Mouse (Mus musculus): ENCODE data around the gene Col5a2.
"Not testable (repeated sequence)": the region's sequence is repeated elsewhere in the genome, so short reads cannot be mapped to it uniquely, and the experiment has no call there.

Gene Col5a2

DNA sequence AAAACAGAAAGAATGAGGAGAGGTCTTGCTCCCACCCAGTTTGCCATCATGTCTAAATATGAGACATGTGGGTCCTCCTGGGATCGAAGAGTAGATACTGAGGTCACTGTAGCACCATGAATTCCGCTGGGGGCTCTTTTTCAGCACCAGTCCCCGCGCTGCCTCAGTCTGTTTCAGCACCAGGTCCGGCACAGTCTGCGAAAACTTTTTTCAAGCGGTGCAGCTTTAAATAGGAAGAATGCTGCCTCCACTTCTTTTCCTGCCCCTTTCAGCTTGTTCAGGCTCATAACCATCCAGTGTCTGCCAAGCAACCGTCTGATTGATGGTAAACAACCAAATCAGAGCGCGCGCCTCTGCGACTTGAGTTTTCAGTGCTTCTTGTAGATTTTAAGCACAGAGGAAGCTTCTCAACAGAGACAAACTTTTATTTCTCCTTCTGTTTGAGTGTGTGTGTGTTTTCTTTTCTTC, at the start of gene Col5a2:
TSS of gene Col5a2 (minus strand) at position 418 of the 468 bp plus-strand sequence.
- no peak for DNase-seq (ENCODE audit: low read depth)

DNA sequence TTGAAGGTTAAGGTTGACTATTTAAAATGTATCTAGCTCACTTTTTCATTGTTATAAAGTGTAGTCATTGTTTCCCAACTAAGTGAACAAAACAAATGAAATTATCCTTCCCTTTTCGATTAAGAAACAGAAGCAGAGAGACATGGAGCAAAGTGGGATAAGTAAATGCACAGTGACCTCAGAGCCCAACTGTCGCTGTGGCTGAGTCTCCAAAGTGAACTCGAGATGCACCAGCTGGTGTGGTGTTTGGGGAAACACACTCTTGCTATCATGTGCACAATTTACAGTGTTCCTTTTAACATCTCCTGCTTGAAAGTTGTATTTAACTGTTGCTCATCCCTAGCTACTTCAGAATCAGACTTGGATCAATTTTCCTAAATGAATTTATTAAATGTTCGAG, 47.4 kb upstream of the Col5a2 start:
- DNase-seq (ENCODE audit: low read depth) = no peak

DNA sequence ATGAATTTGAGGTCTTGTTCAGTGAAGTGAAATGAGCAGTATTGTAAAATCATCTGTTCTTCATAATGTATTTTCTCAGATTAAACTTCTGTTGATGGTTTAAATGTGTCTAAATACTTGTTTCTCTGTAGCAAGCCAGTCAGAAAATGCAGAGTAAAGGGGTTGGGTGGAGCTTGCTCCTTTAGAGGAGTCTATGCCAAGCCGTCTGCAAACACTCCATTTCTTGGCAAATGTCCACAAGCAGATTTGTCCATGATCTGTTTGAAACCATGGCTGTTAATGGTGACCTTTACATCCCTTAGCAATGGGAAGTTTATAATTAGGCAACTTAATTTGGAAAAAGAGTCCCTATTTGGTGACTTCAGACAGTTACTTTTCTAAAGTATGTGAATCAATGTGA, 38.8 kb upstream of the Col5a2 start:
- DNase-seq (ENCODE audit: low read depth) = no peak

DNA sequence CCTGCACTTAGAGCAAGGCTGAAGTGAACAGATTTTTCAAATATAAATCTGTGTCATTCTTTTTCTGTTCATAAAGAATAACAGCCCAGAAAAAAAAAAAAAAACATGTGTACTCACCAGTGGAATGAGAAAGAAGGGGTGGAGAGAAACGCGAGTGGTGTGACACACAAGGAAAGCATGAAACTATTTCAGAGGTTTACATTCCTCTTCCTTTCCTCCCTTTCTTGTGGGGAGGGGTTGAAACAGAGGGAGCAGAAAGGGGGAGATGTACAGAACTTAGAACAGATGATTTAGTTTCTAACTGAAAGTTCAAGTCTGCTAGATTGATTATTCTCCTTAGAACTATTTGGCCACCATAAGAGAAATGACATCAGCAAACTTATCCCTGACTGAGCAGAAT, 38.1 kb upstream of the Col5a2 start:
- DNase-seq (ENCODE audit: low read depth) = no peak

DNA sequence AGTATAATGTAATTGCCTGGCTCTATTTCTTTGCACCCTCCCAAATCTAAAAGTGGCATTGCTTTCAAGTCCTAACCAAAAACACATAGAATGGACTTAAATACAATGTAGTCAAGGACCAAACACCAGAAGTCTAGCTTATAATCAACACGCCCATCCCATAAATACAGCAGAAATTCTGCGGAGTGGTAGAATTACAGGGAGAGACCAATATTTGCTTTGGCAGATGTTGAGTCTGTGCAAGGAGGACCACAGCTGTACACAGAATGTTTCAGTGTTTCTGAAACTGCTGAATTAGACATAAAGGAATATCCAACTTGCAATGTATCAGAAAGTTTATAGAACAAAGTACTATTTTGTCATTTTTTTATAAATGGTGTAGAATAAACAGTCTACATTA, 28.4 kb upstream of the Col5a2 start:
- no peak for DNase-seq (ENCODE audit: low read depth)

DNA sequence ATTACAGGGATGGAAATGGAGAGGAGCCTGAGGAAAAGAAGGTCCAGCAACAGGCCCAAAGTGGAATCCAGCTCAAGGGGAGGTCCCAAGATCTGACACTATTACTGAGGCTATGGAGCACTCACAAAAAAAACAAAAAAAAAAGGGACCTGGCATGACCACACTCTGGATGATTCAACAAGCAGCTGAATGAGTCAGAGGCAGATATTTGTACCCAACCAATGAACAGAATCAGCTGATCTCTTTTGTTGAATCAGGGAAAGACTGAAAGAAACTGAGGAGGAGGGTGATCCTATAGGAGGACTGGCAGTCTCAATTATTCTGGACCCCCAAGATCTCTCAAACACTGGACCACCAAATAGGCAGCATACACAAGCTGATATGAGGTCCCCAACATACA, 24.4 kb upstream of the Col5a2 start:
- not testable (repeated sequence) for DNase-seq (ENCODE audit: low read depth)

DNA sequence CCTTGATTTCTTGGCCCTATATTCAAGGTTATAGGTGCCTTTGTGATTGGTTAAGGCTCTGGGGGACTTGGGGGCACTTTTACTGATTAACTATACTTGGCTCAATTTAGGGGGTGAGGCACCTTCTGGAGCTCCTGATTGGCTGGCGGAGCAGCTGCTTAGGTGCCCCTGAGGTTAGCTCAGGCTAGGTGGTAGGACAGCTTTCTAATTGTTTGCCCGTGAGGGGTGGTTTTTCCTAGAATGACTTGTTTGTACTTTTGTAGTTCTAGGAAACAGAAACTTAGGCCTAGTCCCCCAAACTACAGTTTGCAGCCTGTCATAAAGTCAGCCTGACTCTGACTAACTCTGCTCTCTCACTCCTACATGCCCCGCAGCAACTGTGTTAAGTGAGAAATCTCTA, 20.5 kb upstream of the Col5a2 start:
- no peak for DNase-seq (ENCODE audit: low read depth)

DNA sequence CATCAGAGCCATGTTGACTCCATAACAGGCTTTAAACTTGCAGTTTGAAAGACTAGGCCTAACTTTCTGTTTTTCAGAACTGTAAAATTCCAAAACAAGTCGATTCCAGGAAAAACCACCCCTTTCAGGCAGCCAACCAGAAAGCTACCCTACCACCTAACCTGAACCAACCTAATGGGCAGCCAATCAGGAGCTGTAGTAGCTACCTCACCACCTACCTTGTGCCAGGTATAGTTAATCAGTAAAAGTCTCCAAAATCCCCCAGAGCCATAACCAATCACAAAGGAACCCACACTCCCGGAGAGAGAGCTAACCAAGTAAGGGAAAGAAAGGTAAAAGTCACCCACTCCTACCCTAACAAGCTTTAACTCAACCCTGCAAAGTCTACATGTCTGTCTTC, 18.4 kb upstream of the Col5a2 start:
- DNase-seq (ENCODE audit: low read depth) = no peak

DNA sequence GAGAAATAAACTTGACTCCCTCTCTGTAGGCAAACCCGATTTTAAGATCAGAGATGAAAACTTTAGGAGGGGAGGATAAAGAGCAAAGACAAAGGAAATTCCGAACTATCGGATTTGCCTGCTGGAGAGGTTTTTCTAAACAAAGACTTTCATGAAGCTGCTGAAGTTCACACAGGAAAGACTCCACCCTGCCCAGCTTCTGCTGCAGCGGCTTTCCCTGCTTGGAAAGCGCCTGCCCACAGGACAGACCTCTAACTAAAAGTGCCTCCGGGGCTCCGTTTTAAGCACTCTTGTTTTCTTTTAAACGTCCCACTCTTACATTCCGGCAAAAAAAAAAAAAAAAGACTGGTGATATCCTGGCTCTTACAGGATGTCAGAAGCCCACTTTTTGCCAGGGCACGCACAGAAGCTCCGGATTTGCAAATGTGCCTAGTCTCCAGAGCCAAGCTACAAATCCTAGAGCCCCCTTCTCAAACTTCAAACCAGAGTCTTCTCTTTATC, 791 bp downstream of the Col5a2 start:
- no peak for DNase-seq (ENCODE audit: low read depth)

DNA sequence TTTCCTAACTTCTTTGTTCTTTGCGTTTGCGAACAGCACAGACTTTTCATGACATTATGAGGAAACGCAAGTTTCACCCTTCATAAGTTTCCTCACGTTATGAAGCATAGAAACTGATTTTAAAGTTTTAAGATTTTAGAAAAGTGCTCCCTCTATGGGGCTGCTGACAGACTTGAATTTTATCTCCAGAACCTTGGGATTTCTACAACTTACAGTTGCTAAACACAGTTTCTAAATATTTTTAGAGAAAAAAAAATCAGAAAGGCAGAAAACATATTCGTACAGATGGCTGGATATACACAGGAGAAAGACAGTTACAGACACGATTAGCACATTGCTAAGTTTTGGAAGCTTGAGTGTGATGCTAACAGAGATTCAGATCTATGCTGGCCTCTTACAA, 1.6 kb downstream of the Col5a2 start:
- no peak for DNase-seq (ENCODE audit: low read depth)

DNA sequence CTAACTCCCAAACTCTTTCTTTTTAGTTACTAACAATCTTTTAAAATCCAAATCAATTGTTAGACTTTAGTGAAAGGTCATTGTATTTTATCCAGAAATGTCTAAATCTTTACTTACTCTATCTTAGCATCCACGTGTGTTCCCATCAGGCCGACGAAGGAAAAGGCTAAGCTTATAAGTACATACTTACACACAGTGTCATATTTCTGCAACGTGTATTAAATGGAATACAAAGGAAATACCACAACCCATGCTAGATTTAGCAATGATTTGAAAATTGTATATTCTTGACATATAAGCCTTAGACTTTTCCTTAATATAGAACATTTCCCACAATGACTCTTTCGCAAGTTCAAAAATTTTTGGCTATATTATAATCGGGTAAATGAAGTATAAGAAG, 2.6 kb downstream of the Col5a2 start:
- DNase-seq (ENCODE audit: low read depth) = no peak

DNA sequence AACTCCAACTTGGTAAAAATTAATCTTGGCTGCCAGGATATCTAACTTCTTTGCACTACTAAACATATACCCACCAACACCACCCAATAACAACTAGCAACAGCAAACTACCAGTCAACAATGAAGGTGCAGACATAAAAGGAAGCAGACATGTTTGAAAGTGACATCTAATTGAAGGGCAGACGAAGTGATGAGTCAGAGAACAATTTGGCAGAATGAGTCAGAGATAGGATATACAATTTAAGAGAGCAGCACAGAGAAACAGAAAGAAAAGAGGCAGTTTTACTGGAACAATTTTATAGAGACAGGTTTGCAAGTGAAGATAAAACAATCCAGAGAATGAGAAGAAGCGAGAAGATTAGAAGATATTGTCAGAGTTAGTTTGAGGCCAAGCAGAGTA, 8.1 kb downstream of the Col5a2 start:
- DNase-seq (ENCODE audit: low read depth) = no peak

DNA sequence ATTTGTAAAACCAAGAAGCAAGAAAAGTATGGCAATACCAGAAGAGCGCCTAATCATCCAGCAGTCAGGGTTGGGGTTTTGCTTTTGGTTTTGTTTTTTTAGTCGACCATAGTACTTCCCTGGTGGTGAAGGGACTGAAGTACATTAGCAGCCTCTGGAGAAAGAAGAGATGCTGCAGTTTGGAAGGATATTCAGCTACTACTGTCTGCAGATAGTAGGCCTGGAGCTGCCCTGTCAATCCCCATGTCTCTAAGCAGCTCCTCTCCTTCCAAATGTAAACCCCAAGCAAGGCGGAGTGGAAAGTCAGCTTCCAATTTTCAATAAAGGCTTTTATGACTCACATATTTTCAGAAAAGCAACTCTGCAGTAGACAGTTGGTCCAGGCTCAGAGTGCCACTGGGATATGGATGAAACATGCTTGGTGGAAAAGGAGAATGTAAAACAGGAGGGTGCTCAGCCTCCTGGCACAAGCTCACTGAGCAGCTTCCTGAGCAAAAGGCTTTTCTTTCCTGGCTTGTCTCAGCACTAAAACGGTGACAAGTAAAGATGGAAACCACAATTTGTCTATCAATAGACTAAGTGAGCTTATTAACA, 10.9 kb downstream of the Col5a2 start:
- no peak for DNase-seq (ENCODE audit: low read depth)

DNA sequence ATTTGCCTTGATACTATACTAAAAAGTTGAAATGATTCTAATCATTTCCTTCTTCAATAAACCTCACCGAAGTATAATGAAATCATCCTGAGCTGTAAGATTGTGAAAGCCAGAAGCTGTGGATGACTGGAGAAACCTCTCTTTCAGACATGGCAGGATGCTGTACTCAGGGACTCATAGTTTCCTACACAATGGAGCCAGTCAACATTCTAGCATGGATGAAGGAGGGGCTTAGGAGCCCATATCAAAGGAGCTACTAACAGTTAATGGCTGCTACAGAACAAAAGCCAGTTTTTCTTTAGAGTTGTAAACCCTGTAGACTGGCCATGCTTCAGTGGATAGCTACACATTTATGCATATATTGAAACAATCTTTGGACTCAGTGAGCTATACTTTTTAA, 12.6 kb downstream of the Col5a2 start:
- no peak for DNase-seq (ENCODE audit: low read depth)

DNA sequence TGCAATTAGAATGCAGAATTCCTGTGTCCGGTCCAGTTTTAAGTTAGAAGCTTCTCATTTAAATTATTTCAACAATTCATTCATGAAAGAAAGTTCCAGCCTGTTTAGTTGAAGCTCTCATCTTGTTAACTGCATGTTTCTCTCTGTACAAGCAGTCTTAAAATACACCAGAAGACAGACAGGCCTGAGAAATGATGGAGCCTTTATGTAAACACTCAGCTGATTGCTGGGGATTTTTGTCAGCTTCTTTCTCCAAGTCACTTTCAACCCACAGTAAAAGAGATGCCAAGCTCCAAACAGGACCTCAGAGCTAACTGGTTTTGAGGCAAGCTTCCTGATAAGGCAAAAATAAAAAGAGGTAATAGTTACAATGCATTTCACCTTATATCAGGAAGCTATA, 14.8 kb downstream of the Col5a2 start:
- no peak for DNase-seq (ENCODE audit: low read depth)

DNA sequence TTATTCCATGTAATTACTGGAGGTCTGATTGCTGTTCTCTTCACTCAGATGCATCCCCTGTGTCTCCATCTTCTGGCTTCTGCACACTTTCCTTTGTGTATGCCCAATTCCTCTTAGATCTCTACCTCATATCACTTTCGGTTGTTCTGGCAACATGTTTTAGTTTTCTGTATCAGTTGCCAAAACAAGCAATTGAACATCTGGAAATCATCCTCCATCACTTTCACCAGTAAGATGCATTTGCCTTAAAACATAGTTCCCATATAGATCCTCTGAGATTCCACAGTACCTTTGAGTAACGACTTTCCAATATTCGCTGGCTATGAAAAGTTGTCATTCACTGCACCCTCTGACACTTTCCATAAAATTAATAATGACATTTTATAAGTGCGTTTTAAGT, 20.1 kb downstream of the Col5a2 start:
- DNase-seq (ENCODE audit: low read depth) = no peak

DNA sequence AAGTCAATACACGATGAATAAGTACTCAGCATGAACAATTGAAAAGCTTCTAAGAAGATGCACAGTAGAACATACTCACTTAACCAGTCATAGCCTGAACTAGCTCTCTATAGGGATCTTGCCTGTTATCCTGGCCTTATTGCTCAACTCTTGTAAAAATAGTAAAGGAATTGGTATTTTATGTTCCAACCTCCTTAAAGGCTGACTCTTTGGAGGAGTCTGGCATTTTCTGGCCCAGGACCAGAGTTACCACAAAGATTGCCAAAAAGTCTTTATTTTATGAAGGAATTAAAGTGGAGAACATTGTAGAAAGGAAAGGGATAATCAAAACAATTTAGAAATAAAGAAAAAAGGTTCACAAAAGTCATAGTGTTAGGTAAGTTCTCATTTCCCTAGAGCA, 21.2 kb downstream of the Col5a2 start:
- no peak for DNase-seq (ENCODE audit: low read depth)

DNA sequence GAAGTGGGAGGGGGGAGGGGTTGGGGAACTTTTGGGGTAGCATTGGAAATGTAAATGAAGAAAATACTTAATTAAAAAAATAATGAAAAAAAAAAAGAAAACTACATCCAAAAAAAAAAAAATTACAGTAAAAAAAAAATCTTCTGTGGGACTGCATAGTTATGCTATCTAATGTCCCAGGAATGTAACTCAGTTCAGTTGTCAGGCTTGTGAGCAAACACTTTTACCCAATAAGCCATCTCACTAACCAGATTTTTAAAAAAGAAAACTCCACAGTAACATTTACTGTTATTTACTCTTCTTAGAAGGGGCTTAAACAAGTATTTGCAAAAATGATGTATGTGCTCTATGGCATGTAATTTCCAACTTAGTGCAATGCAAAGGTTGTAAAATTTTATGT, 24.0 kb downstream of the Col5a2 start:
- DNase-seq (ENCODE audit: low read depth) = no peak

DNA sequence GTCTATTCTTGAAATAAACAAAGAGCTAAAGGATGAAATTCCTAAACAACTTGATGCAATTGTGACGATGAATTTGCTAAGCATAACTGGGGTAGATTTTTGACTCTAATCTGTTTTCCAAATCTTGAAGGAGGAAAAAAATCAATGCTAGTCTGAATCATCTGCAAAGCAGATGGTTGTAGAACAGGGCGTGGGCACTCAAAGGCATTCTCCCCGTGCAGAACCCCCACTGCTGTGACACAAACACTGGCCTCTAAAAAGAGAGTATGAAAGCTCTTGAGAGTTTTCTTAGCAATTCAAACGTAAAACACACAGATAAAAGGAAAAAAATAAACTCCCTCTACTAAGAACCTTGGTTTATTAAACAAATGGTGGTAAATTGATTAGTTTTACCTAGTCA, 30.3 kb downstream of the Col5a2 start:
- no peak for DNase-seq (ENCODE audit: low read depth)

DNA sequence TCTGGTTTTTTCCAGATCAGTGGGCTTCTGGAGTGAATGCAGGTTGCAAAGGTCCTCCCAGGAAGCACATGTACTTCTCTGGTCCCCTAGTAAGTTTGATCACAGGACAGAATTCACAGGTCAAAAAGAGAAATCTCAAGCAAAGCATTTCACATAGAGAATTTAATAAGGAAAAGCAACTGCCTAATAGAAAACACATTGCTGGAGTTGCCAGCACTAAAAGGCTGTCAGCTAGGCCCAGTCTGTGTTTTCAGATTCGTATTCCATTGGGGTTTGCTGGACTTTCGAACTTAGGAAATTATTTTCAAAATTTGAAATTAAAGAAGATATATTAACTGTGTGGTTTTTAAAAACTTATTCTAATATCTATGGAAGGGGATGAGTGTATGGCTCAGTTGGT, 42.3 kb downstream of the Col5a2 start:
- DNase-seq (ENCODE audit: low read depth) = no peak

DNA sequence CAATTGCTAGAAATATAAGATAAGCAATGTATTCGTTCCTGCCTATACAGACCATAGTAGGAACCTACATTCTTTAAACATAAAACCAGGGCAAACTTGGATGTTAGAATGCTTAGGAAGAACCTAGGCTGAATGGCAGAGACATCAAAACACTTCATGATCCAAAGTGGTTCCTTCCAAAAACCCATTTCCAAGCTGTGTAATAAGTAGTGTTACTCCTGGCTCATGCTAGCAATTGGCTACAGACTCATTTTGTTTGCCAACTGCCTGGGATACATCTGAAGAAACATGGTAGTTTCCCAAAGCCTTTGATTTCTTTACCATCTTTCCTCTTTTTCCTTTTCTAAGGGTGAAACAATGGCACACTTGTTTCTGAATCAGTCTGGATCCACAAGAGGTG, 47.3 kb downstream of the Col5a2 start:
- DNase-seq (ENCODE audit: low read depth) = no peak

DNA sequence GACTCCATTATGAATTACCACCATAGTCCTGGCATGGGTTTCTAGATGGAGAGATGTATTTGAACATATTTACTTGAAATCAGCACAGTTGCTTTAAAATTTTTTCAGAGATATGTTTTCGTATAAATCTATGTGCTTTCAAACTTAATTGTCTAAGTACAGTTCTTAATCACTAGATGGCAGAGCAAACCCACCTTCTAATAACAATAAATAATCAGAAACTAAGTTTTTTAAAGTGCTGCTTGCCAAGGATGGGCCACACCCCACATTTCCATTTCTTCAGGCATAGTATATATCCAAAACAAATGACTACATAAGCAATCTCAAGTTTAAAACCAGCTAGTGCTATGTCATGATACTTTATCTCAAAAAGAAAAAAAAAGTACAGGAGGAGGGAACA, 54.2 kb downstream of the Col5a2 start:
- DNase-seq (ENCODE audit: low read depth) = no peak

DNA sequence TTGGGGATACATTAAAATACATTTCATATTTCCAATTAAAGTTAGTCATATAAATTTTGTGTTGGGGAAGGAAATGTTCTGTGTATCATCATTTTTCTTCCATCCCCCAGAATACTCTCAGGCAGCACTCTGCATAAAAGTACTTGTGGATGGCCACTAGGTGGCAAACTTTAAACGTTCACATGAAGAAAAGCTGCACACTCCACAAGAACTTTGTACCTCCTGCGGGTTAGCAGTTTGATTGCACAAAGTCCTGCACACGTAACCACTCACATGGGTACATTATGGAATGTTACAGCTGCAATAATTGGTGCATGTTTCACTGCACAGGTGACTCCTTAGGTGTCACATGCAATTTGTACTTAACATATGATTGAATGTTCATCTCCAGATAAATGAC, 71.2 kb downstream of the Col5a2 start:
- DNase-seq (ENCODE audit: low read depth) = no peak

DNA sequence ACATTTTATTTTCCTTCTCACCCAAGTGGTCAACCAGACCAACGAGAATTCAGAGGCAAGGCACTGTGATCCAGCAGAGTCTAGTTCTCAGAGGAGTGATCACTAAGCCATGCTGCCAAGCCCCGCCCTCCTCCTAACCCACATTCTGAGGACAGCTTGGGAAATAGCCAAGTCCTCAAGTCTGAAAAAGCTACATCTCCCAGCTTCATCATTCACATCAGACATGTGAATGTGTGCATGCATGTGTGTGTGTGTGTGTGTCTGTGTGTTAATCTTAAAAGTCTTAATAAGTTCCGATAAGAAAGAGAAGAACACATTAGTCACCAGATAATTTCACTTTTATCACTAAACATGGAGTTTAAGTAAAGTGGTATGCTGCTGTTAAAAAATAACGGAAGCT, 72.6 kb downstream of the Col5a2 start:
- DNase-seq (ENCODE audit: low read depth) = no peak

DNA sequence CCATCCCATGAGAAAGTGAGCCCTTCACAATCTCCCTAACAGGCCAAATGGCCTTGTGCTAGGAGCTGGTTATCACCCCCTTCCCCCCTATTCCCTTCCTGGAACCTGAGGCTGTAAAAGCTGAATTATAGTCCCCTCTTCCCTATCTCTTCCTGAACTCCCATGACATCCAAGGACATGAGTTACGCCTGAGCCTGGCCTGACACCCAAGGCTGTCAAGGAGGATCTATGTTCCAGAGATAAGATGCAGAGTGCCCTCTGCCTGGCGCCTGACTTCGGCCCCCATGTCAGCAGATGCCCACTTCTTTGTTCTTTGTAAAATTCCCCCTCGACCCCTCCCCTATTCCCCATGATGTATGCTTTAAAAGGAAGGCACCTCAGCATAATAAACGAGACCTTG, 73.9 kb downstream of the Col5a2 start:
- DNase-seq (ENCODE audit: low read depth) = not testable (repeated sequence)
